Comparison of ENCODE assay signal across 10 mouse cellular contexts in genomic region chr13:53099771-53100682, GRCm38 (mm10).
DNase-seq lines count a peak whose midpoint lies in the region; ATAC-seq and TF ChIP-seq lines count a peak whose summit lies in the region.
"Had no signal": no experiment of that assay in that cellular context is flagged by ENCODE, and none has a peak within 500 bp of the region (broad histone marks: within the 10 kb centered on the region; RNA-seq: fewer than 3 reads in every experiment).

No protein-coding gene starts in this region.

- intact Hi-C loops in heart, postnatal 25 days (cut with DNase I) = loop anchor here (5.0 kb wide), 1 partner anchor 103 kb away; no protein-coding TSS in a partner anchor

- peaks cover 4% of the 10 kb centered on the region; the same call in 1 of the 2 replicates for H3K27me3 ChIP-seq in heart, embryonic 12.5 days (replicated peaks)
- H3K27me3 ChIP-seq in stomach, postnatal 0 days (ENCODE audit: control insufficient read depth, insufficient read depth, low read length) = no peaks in the 10 kb centered on the region

- no peak for DNase-seq in heart, postnatal 25 days (ENCODE audit: low spot score)
- peak; percentile 52 for DNase-seq in retina, postnatal 1 day
- DNase-seq in retina, embryonic 14.5 days (ENCODE audit: low spot score) = no peak
- DNase-seq in heart, postnatal 4 days = peak; percentile 58
- peak; percentile 26 for DNase-seq in stomach, postnatal 0 days (ENCODE audit: low spot score)
- no peak for DNase-seq in ovary, postnatal 14 days (ENCODE audit: low spot score)
- no peak for DNase-seq in thymus, postnatal 25 days
- DNase-seq: cerebellum, adult 9-10 months; right cerebral cortex, adult 18-20 months had no signal

- peak overlapping the region; percentile 78 for H3K27ac ChIP-seq in heart, embryonic 12.5 days (ENCODE audit: poor library complexity, severe bottlenecking)
- no peak overlapping the region for H3K27ac ChIP-seq in stomach, postnatal 0 days (replicated peaks)

- H3K9me3 ChIP-seq in heart, embryonic 12.5 days (replicated peaks) = no peaks in the 10 kb centered on the region
- no peaks in the 10 kb centered on the region for H3K9me3 ChIP-seq in stomach, postnatal 0 days (ENCODE audit: control insufficient read depth, low read length)

- no peak overlapping the region for H3K9ac ChIP-seq in heart, embryonic 12.5 days
- H3K9ac ChIP-seq in stomach, postnatal 0 days (ENCODE audit: low read length) = no peak overlapping the region

- H3K36me3 ChIP-seq in heart, embryonic 12.5 days = no peaks in the 10 kb centered on the region
- H3K36me3 ChIP-seq in stomach, postnatal 0 days (ENCODE audit: control insufficient read depth, insufficient read depth, low read length) = no peaks in the 10 kb centered on the region

- ATAC-seq in heart, embryonic 12.5 days (ENCODE audit: insufficient number of reproducible peaks, low FRiP score) = peak; percentile 61
- peak; percentile 62 for ATAC-seq in stomach, postnatal 0 days (ENCODE audit: low FRiP score, low TSS enrichment)

- peak; percentile 69 for TF ChIP-seq CTCF in stomach, postnatal 0 days (IDR thresholded peaks at IDR 0.05; ENCODE audit: low read depth)

- H3K4me3 ChIP-seq in heart, embryonic 12.5 days = no peak overlapping the region
- H3K4me3 ChIP-seq in stomach, postnatal 0 days (ENCODE audit: low read depth, low read length) = no peak overlapping the region

- peaks cover 16% of the 10 kb centered on the region for H3K4me1 ChIP-seq in heart, embryonic 12.5 days (replicated peaks)
- H3K4me1 ChIP-seq in stomach, postnatal 0 days (replicated peaks; ENCODE audit: control insufficient read depth, insufficient read depth) = no peaks in the 10 kb centered on the region

- 31% methylated on average over 17 of the region's 17 CpGs for WGBS in heart, embryonic 12.5 days
- WGBS in stomach, postnatal 0 days = 14% methylated on average over 17 of the region's 17 CpGs

- H3K4me2 ChIP-seq in heart, embryonic 12.5 days = peak overlapping the region; percentile 40; the same call in 1 of the 2 replicates
- H3K4me2 ChIP-seq in stomach, postnatal 0 days (replicated peaks; ENCODE audit: low read depth) = no peak overlapping the region

- peak; percentile 55 for TF ChIP-seq EP300 in stomach, postnatal 0 days (optimal IDR thresholded peaks at IDR 0.05)

Comparison
In these comparisons a context has a peak if more than half of its experiments do, and no peak if none do; other contexts are left out.
1. DNase-seq: peak in retina, postnatal 1 day (single experiment), heart, postnatal 4 days (single experiment) and stomach, postnatal 0 days (single experiment); none in heart, postnatal 25 days (single experiment), retina, embryonic 14.5 days (single experiment), ovary, postnatal 14 days (single experiment) and thymus, postnatal 25 days (single experiment).